Mouse (Mus musculus) regulatory T cell (primary cell): Measurements from ENCODE around the gene Nisch.

Source experiments
- in situ Hi-C: fragments of 300-600 bp; cut with MboI, MseI; formaldehyde crosslinking; loops from one replicate; pipeline ENCODE4 v1.15.1; 2025; ENCODE audit warnings: high pct_unique_total_duplicates

Gene Nisch

DNA sequence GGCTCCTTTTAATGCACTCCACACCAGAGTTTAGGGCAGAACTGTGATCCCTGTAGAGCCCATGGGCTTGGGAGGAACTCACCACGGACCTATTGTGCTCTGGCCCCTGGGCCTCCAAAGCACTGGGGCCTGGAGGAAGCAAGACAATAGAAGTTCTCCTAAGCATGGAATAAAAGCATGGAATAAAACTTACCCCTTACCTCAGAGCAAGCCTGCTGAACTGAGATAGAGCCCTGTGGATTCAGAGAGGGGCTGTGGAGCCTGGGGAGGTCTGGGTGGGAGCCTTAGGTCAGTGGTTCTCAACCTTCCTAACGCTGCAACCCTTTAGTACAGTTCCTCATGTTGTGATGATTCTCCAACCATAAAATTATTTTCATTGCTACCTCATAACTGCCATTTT lies at the start of gene Nisch:
Gene Nisch, minus strand, starts transcription at position 101 of the 400 bp plus-strand sequence.
- in situ Hi-C loops, result no loop called here

DNA sequence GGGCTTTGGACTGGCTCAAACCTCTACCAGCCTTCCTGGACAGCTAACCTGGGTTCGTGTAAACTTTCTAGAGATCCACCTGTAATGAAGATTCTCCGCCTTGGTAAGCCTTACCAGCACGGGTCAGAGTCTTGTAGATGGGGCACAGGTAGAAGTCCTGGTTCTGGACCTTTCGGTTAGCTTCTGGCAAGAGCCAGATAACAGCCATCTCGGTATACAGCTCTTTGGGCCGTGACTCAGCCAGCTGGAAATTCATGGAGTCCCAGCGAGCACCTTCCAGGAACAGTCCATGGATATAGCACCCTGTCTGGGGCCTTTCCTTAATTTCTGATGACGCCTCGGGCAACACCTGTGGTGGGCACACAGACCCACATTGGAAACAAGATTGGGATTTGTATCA lies 44.2 kb upstream of the Nisch start:
- in situ Hi-C loops, result no loop called here

DNA sequence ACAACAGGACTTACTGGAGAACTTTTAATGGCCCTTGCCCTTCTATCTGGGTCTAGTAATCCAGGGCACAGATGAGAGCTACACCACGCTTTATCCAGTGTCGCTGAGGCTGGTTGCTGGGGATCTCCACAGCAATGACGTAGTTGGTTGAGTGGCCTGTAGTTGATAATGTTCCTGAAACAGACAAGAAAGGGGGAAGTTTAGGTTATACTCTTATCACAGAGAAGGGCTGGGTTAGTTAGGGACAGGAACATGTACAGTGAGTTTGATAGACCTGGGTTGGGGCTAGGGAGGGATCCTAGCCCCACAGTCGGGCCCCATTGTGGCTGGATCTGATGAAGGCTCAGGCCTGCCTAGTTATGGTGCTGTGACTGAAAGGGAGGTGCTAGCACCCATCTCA lies 43.6 kb upstream of the Nisch start:
- in situ Hi-C loops, result no loop called here

DNA sequence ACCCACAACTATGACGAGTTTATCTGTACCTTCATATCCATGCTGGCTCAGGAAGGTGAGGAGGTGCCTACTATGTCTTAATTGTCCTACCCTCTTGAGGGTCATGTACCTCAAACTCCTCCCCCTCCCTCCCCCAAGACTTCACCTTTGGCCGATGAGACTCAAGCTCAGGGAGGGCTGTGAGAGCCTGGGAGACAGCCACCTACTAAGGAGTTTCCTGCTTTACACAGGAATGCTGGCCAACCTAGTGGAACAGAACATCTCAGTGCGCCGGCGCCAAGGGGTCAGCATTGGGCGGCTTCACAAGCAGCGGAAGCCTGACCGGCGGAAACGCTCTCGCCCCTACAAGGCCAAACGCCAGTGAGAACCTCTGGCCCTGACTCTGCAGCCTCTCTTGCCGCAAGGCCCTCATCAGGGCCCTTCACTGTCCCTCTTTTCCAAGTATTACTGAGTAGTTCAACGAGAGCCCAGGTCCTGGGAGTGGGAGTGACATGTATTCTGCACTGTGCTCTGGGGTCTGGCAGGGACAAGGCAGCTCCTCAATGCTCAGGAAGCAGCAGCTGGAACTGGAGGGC lies 41.8 kb upstream of the Nisch start:
- in situ Hi-C loops, result no loop called here

DNA sequence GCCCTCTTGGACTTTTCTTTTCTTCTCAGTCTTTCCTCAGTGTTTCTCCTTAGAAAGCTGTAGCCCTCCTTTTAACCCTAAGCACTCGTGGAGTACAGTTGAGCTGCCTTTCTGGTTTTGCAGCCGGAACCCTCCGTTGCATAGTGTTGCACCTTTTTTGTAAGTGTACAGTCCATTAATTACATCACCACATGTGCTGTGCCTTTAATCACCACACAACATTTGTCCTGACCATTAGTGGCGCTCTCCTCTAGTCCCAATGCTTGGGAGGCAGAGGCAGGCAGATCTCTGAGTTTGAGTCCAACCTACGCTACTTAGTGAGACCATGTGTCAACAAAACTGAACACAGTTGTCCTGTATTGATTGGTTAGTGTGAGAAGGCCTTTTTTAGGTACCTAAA lies 35.3 kb upstream of the Nisch start:
- in situ Hi-C loops, result loop anchor here (5.0 kb wide), 1 partner anchor 40 kb away; no protein-coding TSS in a partner anchor

DNA sequence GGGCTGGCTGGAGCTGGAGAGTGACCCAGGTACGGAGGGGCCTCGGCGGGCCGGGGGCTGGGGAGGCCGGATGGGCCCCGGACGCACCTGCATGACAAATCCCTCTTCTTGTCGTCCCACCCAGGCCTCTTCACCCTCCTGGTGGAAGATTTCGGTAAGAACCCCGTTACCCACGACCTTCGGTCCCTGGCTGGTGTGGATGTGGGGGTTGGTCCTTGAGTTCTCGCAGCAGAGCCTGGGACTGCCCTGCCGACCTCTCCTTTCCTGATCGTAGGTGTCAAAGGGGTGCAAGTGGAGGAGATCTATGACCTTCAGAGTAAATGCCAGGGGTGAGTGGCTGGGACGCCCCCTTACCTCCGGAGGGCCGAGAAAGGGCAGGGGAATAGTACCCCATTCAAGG lies 34.9 kb upstream of the Nisch start:
- in situ Hi-C loops, result loop anchor here (5.0 kb wide), 1 partner anchor 39 kb away; no protein-coding TSS in a partner anchor

DNA sequence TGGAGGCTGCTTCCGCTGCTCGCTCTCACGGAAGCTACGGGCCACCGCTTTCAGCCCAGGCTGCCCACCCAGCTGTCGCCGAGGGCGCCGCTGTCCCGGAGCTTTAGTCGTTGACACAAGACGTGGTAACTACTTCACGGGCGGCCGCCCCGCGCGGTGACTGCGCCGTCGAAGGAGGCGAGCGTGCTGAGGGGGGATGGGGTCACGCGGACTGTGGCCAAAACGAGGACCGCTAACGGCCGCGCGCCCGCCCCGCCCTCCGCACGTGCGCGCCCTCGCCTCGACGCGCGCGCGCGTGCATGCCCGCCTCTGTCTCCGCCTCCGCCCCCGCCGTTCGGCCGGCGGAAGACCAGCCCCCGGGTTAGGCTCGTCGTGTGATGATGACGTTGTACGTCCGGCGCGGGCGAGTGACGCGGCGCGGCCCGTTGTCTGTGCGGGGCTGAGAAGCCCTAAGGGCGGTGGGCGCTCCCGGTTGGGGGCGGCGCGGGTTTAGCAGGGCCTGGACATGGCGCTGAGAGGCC lies 34.4 kb upstream of the Nisch start, which contains the start of the genes Phf7 and Bap1:
Gene Phf7, minus strand, starts transcription at position 234 of the 521 bp plus-strand sequence.
Gene Bap1, plus strand, starts transcription at position 367 of the 521 bp plus-strand sequence.
- in situ Hi-C loops, result loop anchor here (5.0 kb wide), 1 partner anchor 39 kb away; no protein-coding TSS in a partner anchor

DNA sequence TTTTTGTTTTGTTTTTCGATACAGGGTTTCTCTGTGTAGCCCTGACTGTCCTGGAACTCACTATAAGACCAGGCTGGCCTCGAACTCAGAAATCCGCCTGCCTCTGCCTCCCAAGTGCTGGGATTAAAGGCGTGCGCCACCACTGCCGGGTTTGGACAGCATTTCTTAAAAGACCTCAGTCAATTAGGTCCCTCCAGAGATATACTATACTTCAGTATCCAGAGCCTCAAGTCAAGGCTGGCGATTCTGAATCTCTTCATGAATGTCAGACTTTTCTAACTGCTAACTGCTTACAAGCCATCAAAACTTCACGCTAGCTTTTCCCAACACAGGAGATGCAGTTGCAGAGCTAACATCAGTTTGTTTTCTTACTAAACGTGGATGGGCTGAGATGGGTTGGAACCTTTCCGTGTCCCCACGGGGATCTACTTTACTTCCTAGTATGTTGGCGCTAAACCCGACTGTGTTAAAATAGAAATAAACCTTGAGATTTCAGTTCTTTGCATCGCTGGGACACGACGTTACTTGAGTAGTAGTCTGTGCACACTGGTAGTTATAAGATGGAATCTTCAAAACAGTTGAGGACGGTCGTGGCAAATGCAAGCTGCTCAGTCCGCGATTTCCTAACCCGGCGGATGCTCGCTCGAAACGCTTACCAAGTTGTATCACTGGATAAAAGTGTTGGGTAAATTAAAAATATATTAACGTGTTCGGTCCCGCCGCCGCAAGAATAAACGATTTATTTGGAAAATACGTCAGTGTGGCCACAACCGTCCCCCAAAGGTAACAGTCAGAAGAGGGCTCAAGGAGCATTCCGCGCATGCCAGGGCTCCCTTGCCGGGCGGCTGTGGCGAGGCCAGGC lies 33.7 kb upstream of the Nisch start:
- in situ Hi-C loops, result loop anchor here (5.0 kb wide), 1 partner anchor 38 kb away; no protein-coding TSS in a partner anchor

DNA sequence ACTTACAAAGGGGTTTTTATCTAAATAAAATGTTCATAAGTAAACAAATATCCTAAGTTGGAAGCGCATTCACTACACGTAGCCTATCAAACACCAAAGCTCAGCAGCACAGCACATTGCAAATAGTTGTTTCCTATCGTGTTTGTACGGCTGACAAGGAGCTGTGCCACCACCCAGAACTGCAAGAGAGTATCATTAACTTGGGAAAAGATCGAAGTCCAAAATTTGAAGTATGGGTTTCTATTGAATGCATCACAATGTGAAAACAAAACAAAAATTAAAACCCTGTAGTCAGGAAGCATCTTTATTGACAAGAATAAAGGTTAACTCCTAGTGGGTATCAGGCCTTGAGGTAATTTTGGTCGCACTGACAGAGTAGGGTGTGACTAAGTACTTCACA lies 31.6 kb upstream of the Nisch start:
- in situ Hi-C loops, result no loop called here

DNA sequence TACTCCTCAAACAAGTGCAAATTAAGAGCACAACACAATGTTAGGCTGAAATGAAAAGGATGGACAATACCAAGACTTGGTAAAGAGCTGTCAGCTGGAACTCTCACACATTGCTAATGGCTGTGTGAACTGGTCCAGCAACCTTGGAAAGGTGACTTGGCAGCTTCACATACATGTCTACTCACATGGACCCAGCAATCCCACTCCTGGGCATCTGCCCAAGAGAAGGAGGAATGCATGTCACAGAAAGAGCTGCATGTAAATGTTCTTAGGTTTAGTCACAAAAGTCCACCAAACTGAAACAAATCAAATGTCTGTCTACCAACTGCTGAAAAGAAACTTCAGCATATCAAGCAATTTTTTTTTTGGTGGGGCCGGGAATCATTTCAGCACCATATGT lies 29.2 kb upstream of the Nisch start:
- in situ Hi-C loops, result no loop called here

DNA sequence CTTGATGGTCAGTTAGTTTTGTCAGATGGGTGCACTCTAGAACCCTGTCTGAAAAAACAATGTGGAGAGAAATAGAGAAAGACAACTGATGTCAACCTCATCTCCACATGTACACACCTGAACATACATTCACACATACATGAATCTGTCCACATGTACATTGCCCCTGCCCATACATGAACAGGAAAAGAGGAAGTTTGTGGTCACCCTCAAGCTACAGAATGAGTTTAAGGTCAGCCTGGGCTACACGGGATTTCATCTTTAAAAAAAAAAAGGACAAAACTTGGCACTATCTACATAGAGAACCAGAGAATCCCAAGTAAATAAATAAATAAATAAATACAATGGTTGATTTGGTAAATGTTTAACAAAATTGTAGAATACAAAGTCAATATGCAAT lies 28.0 kb upstream of the Nisch start:
- in situ Hi-C loops, result no loop called here

DNA sequence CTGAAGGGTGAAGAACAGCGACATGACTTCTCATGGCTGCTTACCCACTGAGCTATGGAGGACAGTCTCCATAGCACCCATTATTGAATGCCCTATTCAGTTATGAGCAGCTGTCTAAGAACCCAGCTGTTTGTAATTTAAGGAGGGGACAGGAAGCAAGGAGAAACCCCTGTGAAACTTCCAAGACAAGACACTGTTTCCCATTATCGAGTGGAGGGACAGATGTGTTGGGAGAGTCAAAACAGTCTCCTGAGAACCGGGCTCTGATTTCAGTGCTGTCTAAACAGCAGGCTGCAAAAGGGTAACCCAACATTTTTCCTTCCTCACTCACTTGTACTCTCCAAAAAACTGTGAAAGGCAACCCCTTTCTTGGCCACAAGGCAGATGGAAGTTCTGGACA lies 23.8 kb upstream of the Nisch start:
- in situ Hi-C loops, result no loop called here

DNA sequence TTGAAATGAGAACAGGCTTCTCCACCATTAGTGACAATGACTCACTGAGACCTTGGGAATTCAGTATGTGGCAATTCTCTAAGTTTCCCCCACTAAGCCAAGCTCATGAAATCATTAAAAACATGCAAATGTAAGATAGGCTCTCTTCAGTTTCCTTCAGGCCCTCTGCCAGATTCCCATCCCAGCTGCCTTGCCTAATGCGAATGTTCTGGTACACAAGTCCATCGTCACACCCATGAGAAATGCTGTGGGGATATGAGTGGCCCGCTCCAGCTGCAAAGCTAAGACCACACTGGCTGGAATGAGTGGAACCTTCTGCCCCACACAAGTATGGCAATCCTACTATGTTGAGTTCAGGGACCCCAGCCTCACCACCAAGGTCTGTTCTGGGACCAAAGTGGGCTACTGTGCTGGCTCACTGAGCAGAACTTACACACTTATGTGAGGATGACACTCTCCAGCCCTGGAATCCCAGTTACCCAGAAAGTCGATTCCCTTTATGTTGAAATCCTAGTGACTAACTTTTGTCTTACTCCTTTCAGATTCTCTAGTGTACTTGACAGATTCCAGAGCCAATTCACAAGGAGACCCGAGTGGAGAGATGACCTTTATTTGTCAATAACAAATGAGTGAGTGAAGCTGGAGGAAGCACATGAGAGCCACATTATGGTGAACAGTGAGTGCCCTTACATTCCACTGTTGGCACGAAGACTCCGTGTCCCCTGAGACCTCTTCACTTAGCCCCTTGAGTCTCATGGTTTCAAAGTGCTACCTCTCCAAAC lies 20.5 kb upstream of the Nisch start:
- in situ Hi-C loops, result no loop called here

DNA sequence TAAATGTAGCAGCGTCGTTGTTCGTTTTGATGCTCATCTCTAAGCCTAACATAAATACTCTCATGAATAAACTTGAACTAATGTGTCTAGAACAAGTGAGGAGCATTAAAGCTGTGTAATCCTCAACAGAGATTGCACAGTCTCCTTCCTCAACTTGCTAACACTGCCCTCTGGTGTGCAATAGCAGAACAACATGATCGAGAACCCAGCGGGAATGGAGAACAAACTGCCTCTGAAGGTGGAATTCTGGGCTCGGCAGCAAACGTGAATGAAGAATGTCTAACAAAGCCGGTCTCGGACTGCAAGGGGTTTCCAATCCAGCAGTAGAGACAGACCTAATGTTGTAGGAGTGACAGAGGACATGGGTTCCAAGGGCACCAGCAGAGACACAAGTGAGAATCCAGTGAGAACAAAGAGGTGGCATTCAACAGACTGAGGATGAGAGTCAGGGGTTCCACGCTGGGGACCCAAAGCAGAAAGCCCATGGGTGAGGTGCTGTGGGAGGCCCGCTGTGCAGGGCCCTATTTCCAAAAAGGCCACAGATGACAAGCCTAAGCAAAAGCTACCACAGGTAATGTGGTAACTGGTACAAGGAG lies 17.3 kb upstream of the Nisch start:
- in situ Hi-C loops, result no loop called here

DNA sequence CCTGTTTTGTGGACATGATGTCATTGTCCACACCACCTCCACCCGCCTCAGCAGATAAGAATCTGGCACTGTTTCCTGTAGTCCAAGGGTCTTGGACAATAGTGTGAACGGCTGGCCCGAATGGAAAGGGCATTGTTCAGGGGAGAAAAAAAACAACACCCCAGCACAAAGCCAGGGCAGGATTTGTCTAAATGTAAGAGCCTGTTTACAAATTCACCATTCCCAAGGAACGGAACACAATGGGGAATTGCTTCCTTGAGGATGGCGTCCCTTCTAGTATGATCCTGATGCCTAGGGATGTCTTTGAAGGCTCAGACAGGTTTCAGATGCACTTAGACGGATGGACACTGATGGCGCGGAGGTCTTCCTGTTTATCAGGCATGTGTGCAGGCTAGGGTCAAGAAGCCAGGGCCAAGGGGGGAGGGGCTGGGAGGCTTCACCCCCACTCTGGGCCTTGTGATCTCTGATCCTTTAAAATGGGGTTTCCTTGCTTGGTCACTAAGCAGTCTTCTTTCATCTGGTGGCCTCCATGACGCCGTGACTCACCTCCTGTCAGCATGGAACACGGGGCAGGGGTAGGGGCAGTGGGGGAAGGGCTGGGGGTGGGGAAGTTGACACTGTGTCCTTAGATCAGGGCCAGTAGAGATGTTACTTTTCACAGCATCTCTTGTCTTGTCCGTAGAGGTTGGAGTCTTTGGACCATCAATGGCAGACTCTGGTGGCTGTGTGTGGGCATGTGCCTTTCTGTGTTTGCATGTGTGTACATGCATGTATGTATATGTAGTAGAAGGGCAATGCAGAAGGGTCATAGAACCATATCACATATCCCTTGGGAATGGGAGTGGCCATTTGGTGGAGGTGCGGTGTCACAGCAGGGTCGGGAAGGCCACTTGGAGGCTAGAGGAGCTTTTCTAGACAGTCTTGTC lies 16.6 kb upstream of the Nisch start:
- in situ Hi-C loops, result no loop called here

DNA sequence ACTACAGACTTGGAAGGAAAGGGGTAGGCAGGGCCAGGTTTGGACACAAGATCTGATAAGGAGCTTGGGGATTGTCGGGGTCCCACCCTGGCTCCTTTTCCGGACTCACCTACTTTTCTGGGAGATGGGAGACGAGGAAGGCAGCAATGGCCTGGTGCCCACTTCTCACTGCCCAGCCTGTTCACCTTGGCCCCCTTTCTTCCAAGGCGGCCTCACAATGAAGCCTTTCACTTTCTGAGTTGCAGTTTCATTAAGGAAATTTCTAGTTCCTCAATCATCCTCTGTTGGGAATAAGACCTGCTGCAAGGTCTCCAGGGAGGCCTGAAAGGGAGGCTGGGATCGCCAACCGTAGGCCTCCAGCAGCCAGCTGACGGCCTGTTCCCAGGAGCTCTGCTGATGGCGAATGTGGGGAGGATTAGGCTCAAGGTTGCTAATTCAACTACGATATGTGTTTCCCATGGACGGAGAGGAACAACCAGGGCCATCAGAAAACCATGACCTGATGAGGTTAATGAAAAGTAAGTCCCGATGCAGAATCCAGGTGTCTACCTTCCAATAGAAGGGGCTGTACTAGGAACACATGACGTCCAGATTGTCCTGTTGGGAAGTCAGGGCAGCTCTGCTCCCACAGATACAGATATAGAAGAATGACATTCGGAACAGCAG lies 15.8 kb upstream of the Nisch start:
- in situ Hi-C loops, result no loop called here

DNA sequence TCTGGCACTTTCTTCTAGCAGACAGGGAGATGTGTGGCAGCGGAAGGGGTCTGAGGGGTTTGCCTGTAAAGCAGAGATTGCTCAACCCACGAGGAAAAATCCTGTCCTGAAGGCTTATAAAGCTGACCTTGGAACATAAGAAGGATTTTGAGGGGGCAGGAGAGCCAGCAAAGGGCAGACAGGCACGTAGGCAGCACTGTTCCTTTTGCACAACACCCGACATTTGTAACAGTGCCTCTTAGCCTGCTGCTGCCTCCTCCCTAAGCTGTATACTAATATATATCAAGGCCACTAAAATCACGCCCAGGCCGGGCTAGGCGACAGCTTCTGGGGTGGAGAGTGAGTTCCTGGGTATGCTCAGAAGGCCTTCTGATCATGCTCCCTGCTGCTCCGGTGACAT lies 13.7 kb upstream of the Nisch start:
- in situ Hi-C loops, result no loop called here

DNA sequence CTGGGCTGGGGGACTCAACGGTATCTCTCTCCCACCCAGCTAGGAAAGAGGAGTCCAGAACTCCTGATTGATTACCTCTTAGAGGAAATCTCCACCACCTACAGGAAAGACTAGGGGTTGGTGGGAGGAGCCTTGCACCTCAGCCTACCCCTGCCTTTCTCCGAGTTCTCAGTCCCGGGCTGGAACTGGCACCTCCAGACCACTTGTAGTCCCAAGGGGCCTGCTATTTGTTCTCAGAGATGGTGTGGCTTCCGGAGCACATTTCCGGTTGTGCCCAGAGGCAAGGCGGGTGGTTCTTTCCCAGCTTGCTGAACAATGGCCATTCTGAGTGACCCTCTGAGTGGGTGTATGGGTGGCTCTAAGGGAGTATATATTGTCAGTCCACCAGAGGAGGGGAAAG lies 11.5 kb upstream of the Nisch start:
- in situ Hi-C loops, result no loop called here

DNA sequence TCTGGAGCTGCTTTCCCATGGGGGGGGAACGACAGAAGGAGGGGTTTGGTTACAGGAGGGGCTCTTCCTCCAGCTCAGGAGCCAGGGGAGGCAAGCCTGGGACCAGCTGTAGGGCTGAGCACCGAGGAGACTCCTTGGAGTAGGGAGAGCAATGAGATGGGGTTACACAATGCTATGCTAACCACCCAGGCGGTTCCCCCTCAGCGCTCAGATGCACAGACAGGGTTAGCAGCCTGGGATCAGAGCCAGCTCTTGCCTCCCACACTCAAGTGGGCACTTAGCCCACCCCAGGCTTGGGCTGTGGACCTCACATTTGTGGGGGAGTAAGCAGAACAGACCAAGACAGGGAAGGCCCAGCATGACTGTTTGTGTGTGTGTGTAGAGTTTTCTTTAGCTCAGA lies 10.2 kb upstream of the Nisch start:
- in situ Hi-C loops, result no loop called here

DNA sequence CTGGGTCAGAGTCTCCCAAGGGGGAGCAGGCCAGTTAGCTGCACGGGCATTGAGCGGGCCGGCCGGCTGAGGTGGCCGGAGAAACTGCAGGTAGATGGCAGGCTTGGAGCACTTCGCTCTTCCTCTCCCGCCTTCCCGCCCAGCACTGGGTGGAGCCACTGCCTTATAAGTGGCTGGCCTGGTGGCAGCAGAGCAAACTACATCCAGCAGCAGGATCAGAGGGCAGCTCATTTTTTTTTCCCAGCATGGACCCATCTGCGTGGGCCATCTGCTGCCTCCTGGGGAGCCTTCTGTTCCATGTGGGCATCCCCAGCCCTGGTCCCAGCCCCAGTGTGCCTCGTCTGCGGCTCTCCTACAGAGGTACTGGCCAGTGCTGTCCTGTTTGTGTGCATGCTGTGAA lies 920 bp upstream of the Nisch start, which contains the start of gene Sema3g:
Gene Sema3g, plus strand, starts transcription at position 195 of the 400 bp plus-strand sequence.
- in situ Hi-C loops, result no loop called here
